Mouse (Mus musculus): ENCODE measurements at regions not wholly inside any gene's neighbourhood (a gene's known extent, or its start where the extent isn't known, plus 50 kb on each side); places are given as distances from the start of the nearest gene placed in this dataset.

DNA sequence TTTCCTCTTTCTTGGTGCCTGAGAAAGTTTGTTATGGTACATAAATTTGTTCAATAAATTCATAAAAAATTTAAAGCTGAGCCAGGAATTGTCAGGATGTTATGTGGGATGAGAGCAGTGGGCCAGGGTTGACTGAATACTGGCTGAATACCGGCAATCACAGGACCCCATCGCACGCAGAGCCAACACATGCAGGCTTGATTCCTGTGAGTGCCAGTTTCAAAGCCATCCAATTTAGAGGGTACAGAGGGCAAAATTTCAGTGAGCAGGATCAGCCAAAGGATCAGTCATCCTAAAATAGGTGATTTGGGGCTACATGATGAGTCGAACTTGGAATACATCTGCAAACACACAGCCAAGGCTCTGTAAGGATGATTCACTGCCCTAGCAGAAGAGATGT is 583.6 kb upstream of the Nectin3 start:
- DNase-seq (ENCODE audit: low spot score): no peak

DNA sequence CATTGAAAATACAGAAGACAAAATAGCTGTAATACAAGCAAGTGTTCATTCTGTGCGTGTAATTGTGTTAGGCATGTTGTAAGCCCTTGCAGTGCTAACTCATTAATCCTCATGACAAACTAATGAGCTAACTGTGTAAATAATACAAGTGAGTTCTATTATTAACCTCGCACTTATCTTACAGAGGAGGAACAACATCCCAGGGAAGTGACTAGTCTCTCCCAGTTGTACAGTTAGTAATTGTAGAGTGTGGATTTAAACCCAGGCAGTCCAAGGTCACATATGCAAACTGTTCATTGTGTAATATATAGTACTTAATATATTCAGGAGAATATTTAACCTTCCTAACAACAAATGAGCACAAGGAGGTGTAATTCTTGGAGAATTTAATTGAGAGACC is 582.0 kb upstream of the Nectin3 start:
- peak; percentile 7 for DNase-seq (ENCODE audit: low spot score)

DNA sequence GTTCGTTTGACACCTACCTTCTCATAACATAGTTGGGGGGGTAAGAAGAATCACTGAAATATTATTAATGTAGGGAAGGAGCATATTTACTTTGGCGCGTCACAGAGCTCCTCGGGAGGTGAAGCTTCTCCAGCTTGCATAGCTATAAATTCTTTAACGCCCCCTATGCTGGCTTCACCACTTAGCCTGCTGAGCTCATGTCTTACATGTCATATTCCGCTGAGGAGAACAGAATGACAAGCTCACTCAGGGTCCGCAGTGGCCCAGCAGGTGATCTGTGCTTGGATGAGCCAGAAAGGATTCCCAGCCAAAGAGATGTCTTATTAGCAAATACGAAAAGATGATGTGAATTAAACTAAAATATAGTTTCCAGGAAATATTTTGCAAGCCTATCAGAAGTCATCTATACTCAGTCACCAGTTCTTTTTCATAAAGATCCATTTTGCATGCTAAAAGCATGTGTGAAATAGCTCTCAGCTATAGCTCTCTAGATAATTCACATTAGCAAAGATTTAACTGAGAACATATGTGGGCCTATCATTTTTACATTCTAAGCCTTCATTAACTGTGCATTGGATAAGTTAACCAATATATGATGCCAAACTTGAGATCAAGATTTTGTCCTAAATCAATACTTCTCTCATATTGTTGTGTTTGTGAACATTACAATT is 561.1 kb upstream of the Nectin3 start:
- DNase-seq (ENCODE audit: low spot score): no peak

DNA sequence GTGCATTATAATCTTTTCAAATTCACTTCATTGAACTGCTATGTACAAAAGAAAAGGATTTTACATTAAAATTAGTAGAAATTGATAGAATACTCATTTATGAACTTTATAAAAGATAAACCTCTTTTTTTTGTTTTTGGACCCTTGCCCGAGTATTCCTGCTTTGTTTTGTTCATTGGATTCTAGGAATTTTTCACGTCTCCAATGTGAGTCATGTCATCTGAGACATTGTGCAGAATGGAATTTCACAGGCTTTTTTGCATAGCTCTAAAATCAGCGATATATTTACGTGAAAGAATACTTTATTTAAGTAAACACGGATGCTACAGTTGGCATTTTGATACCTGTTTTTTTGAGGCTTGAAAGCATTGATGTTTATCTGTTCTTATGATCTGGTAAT is 560.5 kb upstream of the Nectin3 start:
- no peak for DNase-seq (ENCODE audit: low spot score)

DNA sequence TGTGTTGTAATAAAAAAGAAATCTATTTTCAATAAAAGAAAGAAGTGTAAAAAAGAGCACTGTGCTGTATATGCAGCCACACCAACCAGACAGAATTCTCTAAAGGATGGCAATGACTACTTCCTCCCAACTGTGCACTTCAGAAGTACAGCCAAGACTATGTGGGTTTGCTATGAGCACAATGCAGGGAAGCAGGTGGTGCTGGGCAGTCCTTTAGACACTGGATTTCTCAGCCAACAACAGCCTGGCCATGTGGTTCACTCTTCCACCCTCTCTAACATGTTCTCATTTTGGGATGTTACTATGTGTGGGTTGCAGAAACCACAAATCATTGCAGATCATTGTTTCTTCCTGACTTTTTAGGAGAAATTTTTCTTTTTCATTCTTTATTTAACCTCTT is 527.6 kb upstream of the Nectin3 start:
- DNase-seq (ENCODE audit: low spot score): no peak

DNA sequence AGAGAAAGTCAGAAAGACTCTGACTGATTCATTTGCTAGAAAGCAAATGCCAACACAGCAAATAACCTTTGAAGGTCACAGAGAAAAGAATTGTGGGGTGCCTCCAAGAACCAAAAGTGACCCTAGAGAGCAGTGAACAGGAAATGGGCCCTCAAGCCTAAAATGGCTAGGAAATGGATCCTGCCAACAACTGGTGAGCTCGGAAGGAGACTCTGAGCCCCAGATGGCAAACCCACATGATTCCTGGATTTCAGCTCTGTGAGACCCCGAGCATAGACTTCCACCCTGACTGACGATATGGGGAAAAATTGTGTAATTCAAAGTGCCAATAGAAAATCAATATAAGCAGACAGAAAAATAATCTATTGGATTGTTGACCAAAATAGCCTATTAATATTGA is 519.2 kb upstream of the Nectin3 start:
- no peak for DNase-seq (ENCODE audit: low spot score)

DNA sequence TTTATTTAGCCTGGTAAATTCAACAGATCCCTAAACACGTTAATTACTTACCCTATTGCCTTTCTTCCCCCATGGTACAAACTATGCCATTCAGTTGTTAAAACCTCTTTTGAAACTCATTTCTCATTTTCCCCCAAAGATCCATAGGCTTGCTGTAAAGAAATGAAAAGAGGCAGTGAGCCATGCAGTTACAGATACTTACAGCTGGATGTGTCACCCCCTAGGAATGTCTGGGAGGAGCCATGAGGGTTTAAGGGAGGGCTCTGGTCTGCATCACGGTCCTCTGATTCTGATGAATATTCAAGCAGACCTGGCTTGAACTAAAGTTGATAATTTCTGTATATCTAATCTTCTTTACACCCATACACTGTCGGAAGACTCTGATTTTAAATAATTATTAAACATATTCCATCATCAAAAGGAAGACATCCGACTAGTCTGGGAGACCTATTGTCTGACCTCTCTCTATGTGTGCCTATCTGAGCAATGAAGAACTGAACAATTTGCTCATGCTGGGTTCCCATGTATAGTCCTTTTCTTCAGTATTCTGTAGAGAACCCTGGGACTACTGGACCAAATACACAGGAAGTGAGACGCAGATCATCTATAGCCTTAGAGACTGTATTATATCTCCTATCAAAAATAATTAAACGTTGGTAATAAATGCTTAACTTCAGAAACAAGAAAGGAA is 484.7 kb upstream of the Nectin3 start:
- DNase-seq (ENCODE audit: low spot score): no peak

DNA sequence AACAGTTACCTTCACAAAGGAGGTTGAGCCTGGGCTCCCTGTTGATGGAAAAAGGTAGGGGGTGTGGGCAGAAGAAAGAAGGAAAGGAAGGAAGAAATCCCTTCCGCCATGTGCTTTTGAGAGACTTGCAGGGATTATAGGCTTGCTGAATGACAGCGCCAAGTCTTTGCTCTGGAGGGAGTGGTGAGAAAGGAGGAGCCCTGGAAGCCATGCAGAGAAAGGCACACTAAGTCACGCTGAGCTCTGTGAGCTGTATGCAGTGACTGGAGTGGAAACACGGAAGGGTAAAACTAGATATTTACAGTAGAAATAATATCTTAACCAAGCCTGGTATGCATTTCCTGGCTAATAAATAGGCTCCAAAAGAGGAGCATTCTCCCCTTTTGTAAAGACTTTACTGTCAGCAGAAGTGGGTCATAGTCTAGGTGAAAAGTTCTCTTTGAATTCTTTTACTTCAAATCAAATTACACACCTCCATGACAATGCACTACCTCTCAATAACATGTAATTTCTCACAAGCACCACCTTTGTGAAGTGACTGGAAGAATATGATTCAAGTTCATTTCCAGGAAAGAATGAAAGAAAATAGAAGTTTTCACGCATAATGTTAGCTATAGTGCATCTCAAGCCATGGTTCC is 484.1 kb upstream of the Nectin3 start:
- DNase-seq (ENCODE audit: low spot score): no peak

DNA sequence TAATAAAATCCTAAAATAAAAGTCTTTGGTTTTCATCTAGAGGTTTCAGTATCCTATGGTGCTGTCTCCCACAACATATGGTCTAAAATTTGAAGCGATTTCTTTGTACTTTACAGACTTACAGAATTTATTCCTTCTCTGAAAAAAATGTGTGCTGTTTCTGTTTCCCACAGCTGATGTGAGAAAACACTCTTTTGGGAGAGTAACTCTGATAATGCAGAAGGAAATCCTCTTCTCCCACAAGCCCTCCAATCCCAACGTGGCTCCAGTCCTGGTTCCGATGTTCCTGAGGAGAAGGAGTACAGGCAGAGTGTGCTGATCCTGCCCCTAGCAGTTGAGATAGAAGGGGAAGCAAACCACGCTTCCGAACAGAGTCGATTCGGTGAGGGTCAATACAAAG is 467.4 kb upstream of the Nectin3 start:
- no peak for DNase-seq (ENCODE audit: low spot score)

DNA sequence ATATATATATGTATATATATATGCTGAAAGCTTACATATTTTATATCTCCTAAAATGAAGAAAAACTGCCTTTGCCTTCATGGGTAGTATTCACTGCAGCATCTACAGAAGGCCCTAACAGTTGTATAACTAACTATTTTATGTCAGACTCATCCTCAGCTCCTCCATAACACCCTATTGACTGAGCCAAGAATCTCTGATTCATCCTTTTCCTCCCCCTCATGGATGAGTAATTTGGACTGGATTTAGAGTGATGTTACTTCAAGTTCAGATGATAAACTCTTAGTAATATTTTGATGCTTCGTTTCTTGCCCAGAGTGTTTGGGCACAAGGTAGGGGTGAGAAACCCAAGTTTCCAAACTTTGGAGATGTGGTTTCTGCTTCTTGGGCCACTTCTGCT is 458.7 kb upstream of the Nectin3 start:
- DNase-seq (ENCODE audit: low spot score): no peak

DNA sequence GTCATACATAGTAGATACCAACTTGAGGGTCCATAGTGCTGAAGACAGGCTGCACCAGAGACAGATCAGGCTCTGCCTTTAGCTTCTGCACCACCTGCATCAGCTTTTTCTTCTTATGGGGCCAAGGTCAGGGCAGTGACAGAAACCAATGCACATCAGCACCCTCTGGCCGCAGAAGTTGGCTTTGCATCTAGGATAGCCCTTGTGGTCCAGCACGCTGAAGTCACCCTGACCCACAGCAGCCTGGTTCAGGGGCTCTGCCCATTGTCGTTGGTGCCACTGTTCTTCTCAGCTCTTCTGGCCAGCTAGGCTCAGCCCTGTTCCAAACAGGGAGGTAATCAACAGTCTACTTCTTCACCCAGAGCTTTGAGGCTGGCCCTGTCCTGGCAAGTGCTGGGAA is 427.7 kb upstream of the Nectin3 start:
- no peak for DNase-seq (ENCODE audit: low spot score)

DNA sequence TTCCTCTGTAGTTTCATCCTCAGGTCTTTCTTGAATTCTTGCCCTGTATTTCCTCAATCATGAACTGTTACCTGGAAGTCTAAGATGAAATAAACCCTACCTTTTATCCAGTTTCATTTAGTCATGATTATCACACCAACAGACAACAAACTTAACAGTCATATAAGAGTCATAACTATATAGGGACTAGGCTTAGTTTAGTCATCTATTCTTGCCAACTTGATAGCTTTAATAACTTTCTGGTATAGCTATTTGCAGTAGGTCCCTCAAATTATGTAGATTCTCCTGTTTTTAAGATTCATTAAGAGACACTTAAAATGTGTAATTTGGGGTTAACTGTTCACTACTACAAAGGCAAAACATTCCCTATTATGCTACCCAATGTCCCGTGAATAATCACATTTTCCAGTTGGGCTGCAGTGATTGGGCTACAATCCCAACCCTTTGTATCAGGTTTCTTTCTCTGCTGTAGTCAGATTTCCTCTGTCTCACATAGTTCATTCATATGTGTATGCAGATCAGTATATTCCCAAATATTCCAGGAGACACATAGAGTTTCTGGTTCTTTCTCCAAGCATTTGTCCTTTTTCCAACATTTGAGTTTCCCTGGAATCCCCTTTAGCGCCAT is 396.4 kb upstream of the Nectin3 start:
- no peak for DNase-seq (ENCODE audit: low spot score)

DNA sequence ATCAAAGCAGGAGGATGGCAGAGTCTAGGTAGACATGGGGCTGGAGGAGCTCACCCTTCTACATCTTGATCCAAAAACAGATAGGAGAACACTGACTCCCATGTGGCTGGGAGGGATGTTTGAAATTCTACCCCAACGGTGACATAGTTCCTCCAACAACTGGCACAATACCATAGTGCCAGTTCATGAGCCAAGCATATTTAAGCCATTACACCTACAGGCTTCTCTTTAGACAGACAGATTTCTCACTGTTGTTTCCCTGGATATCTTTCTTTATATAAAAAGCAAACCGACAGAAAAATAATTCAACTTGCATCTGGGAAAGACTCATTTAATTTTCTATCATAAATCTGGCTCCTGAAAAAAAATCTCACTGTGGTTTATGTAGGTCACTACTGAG is 380.4 kb upstream of the Nectin3 start:
- no peak for DNase-seq (ENCODE audit: low spot score)

DNA sequence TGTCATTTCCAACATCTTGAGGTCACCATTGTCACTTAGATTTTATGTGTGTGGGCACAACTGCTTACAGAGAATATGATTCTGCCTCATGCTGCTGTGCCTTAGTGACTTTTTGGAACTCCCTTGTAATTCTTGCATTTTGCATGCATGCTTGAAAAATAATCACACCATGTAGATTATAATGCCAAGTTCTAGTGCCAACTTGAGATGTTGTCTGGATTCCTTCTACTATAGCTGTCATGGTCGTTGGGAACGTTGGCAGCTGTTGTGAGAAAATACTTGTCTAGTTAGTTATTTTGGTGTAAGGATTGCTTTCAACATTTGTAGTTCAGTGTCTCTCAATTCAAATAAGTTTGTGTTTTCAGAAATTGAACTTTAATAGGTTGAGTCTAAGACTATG is 365.6 kb upstream of the Nectin3 start:
- no peak for DNase-seq (ENCODE audit: low spot score)

DNA sequence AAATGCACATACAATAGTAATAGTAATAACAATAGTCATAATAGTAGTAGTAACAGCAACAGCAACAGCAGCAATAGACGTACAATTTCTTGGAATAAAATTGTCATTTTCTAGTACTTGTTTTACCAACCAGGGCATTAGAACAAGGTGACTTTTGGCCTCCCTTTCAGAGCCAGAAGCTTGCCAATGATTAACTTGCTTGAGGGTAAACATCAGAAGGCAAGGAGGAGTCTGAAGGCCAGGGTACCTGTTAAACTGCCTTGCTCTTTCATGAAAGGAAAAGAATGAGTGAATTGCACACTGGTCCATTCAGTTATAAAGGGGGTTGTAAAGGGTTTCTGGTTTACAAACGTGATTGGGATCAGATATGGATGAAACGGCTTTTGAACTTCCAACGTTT is 351.2 kb upstream of the Nectin3 start:
- no peak for DNase-seq (ENCODE audit: low spot score)

DNA sequence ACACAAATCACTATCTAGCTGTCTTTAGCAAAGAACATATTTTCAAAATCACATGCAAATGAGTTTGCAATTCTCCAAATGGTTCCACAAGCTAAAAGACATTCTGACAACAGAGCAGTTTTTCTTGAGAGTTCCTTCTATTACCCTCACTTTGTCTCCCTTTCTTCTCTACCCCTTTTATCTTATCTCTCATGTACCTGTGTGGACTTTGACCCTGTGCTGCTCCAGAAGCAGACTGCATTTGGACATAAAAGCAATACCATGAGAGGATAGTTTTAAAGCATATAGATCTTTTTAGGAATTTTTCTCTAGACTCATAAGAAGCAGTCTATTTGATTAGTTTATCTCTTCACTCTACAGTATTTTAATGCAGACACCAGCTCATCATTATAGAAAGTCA is 350.4 kb upstream of the Nectin3 start:
- DNase-seq (ENCODE audit: low spot score): no peak

DNA sequence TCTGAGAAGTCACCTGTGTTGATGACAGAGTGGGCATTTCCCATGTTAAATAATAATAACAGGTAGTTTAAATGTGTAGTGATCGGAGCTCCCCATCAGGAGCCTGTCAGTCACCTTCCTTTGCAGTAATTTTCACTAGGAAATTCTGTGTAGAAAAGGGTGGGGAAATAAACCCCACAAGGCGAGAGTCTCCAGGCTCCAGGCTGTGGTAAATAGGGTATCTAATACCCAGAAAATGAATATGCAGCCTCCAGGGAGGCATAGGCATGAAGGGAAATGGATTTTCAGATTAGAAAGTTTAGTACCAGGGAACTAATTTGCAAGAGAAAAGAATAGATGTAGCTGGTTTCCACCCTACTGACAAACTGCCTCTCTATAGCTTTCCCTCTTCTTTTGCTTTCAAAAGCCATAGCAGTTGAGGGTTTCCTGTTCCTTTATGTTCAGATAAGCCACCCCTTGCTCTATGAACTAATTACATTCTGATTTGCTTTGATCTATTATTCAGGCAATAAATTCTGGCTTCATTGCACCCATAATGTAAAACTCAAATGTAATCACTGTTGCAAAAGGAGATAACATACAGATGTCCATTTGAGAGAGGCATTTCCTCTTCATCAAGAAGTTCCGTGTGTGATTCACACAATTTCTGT is 349.5 kb upstream of the Nectin3 start:
- no peak for DNase-seq (ENCODE audit: low spot score)

DNA sequence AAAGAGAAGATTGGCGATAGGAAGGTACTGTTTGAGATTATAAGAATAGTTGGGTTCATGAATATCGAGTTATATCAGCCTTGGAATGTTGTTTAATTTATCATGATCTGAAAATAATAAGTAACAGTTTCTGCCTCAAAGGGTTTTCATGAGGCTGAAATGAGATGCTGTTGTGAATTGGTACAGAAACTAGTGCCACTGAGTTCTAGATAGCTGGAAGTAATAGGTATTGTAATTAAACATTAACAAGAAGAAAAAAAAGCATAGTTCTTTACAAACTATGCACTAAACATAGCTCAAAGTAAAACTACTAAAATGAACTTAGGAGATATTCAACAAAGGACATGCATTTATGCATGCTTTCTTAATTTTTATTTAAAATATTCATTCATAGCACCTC is 342.9 kb upstream of the Nectin3 start:
- no peak for DNase-seq (ENCODE audit: low spot score)

DNA sequence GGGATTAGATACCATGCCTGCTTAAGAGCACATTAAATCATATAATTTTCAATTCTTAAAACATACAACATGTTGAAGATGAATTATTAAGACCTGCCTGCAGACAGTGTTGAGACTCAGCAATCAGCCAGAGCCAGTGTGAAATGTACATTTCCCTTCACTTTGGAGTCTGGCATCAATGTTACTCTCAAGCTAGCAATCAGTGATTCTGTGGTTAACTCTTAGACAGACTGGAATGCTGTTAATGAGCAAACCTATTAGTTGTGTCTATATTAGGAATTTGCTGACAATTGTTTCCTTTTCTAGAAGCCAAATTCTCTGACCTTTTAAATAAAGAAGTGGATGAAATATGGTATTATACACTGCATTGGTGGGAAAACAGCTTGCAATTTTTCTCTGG is 342.4 kb upstream of the Nectin3 start:
- DNase-seq (ENCODE audit: low spot score): no peak

DNA sequence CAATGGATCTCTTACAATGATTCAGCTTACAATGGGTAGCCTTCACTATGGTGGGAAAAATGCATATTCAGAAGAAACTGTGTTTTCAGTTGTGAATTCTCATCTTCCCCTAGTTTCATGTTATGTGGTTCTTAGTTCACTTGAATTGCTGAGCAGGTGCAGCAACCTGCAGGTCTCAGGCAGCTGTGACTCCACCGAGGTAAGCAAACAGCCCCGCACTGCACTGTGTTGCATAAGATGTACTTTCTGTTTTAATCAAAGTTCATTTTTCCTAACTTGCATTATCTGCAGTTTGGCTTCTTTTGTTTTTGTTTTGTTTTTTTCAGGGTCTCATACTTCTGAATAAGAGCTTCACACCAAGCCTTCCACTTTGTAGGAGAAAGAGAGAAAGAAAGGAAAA is 326.8 kb upstream of the Nectin3 start:
- no peak for DNase-seq (ENCODE audit: low spot score)

DNA sequence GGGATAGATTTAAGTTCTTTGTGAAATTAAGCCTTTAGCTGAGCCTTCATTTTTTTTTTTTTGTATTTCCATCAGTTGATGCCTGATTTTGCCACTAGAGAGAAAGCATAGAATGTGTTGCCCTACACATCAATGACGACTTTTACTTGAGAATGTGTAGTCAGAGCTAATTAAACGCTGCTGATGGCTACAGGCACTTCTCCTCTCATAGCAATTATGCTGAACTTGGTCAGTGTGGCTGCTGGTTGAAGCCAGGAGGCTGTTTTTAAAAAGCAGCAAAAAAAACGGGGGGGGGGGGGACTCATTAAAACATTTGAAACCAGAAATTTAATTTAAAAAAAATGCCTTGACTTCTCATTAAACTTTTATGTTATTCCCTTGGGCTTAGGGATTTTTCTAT is 324.4 kb upstream of the Nectin3 start:
- DNase-seq (ENCODE audit: low spot score): no peak

DNA sequence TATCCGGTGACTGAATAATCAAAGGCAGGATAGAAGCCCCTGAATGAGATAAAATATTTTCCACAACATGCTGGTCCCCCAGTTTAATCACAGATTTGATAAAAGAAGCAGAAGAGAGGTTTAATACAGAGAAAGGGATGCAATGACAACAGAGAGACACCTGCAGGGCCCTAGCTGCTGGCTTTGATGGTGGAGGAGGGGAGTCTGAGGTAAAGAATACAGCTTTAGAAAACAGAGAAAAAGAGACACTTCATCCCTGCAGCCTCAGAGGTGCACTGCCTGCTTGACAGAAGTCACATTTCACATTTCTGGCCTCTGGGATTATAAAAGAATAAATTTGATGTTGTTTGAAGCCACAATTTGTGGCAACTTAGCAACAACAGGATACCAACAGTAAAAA is 319.9 kb upstream of the Nectin3 start:
- no peak for DNase-seq (ENCODE audit: low spot score)
